ENCODE assay signal across 7 mouse cellular contexts in the genomic region with DNA sequence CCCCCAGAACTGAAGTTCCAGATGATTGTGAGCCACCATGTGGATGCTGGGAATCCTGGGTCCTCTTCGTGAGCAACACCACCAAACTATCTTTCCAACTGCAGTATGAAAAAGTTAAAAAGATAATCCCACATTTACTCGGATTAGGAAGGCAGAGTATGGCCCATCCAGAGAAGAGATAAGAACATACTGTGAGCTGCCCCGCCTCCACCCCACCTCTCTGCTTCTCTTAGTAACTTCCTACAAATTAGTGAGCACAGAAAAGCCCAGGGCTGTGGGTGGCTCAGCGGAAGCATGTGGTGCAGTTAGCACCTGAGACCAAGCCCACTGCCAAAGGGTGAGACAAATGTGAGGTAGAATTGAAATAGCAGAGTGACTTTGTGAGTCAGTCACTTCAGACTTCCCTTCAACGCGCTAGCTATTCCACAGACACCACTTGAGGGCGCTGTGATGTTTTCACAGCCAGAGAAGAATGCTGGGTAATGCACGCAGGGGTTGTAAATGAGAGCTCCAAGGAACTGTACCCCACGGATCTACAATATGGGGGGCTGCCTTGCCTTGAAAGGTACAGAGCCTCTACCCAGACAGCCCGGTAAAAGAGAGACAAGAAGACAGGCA.
DNase-seq lines count a peak whose midpoint lies in the region.

No protein-coding gene starts in this region.

- DNase-seq in 416B (ENCODE audit: low read depth) (peak; percentile 56), A20 (ENCODE audit: low read depth, low spot score) (peak; percentile 52)
- DNase-seq in c-Kit-positive CD71-negative TER-119-negative erythroid progenitor cells, embryonic 14.5 days (ENCODE audit: low read depth) = peak; percentile 39
- DNase-seq in heart, adult 18-20 months = peak; percentile 27 to 65
- DNase-seq in layer of hippocampus, adult 9-11 months = peak; percentile 13
- DNase-seq in lung, postnatal 25 days (ENCODE audit: low spot score) = peak; percentile 25
- DNase-seq in thymus, postnatal 0 days (ENCODE audit: low spot score) = peak; percentile 31

Comparison
In these comparisons a context has a peak if more than half of its experiments do, and no peak if none do; other contexts are left out.
1. Peak in every context shown above with its lines: DNase-seq.